Mouse (Mus musculus) G1E (cell line): ENCODE data around the gene Atxn10.

Source experiments
- CTCF ChIP-seq: IDR thresholded peaks from 2 replicates; pipeline ENCODE4 v1.5.1; 2012; ENCODE audit warnings: low read depth, low read length, inconsistent platforms, mixed read lengths
- TAL1 ChIP-seq: conservative IDR thresholded peaks from 2 replicates; pipeline ENCODE4 v1.6.1; 2012; ENCODE audit warnings: low read depth, low read length, inconsistent platforms, mixed read lengths

- TF ChIP-seq CTCF (no peak), TAL1 (no peak)
Observed at GRCm38 (mm10) chr15:85295977-85296376, 40.1 kb upstream of the Atxn10 start.
